Mouse (Mus musculus) midbrain, embryonic 11.5 days (tissue): Measurements from ENCODE around the gene Vcan. TPM values are rescaled to one million over a fixed set of nuclear protein-coding genes. Genes with fewer than 3 reads are reported as not detected.

Source experiments
- ATAC-seq: fragments of 200-750 bp; cut with Nextera tagmentation; 2 replicates; pipeline ENCODE4 v1.8.0; 2017; ENCODE audit warnings: moderate TSS enrichment, moderate library complexity; ENCODE audit not compliant: low FRiP score
- DNase-seq: peaks from one replicate; pipeline ENCODE4 v3.0.0; 2015; ENCODE audit warnings: low spot score; ENCODE audit errors: missing footprints
- H3K27ac ChIP-seq: fragments of 300-500 bp; sonication (generic); 2 replicates; pipeline ENCODE4 v1.5.1; 2014; ENCODE audit warnings: low read depth, low read length
- H3K27me3 ChIP-seq: fragments of 300-500 bp; sonication (generic); 2 replicates; pipeline ENCODE4 v1.6.1; 2014; ENCODE audit warnings: mild to moderate bottlenecking, low read length, moderate library complexity, mixed read lengths; ENCODE audit not compliant: control insufficient read depth, insufficient read depth
- H3K36me3 ChIP-seq: fragments of 300-500 bp; sonication (generic); 2 replicates; pipeline ENCODE4 v1.6.1; 2014; ENCODE audit warnings: mild to moderate bottlenecking, low read length, moderate library complexity, mixed read lengths; ENCODE audit not compliant: control insufficient read depth, insufficient read depth
- H3K4me1 ChIP-seq: fragments of 300-500 bp; sonication (generic); 2 replicates; pipeline ENCODE4 v1.6.1; 2014; ENCODE audit warnings: low read length; ENCODE audit not compliant: control insufficient read depth, insufficient read depth
- H3K4me2 ChIP-seq: fragments of 300-500 bp; sonication (generic); 2 replicates; pipeline ENCODE4 v1.6.1; 2014; ENCODE audit warnings: mild to moderate bottlenecking, moderate library complexity
- H3K4me3 ChIP-seq: fragments of 300-500 bp; sonication (generic); 2 replicates; pipeline ENCODE4 v1.5.1; 2014; ENCODE audit warnings: low read depth, low read length
- H3K9ac ChIP-seq: fragments of 300-500 bp; sonication (generic); 2 replicates; pipeline ENCODE4 v1.6.1; 2014; ENCODE audit warnings: low read length
- H3K9me3 ChIP-seq: fragments of 300-500 bp; sonication (generic); 2 replicates; pipeline ENCODE4 v1.6.1; 2016; ENCODE audit warnings: low read length; ENCODE audit not compliant: control insufficient read depth
- WGBS: fragments of 180-500 bp; shearing (Covaris S2); extraction: QIAGEN DNeasy Blood & Tissue Kit; methylation state at CpG from one replicate; pipeline ENCODE4 v1.1.7; 2014; 5-methylcytosine and 5-hydroxymethylcytosine counted together
- polyA plus RNA-seq: library from polyadenylated mRNA; unstranded; fragments of >200 nt; fragmentation: Nextera tagmentation; extraction: Ambion mirVana; gene quantifications from 2 replicates; pipeline ENCODE4 v1.2.1, GENCODE M21; 2014

Gene Vcan
- polyA plus RNA-seq, 1 experiment from 2014 or later, result 36.8 TPM

GRCm38 (mm10) chr13:89738776-89739695 lies 3.3 kb downstream of the Vcan start:
- ATAC-seq, result peak; percentile 66
- peak overlapping the region; percentile 52 for H3K4me3 ChIP-seq
- WGBS, result 2% methylated on average over 31 of the region's 31 CpGs

GRCm38 (mm10) chr13:89738275-89738674 lies 4.0 kb downstream of the Vcan start:
- ATAC-seq (no peak), DNase-seq (no peak)
- no peak overlapping the region for H3K9ac ChIP-seq
- peaks cover 17% of the 10 kb centered on the region for H3K4me1 ChIP-seq
- H3K27me3 ChIP-seq, result no peaks in the 10 kb centered on the region
- 43% methylated on average over 2 of the region's 2 CpGs for WGBS
- H3K4me2 ChIP-seq, result no peak overlapping the region; the same call in 1 of the 2 replicates
- H3K27ac ChIP-seq, result no peak overlapping the region
- no peak overlapping the region for H3K4me3 ChIP-seq
- H3K9me3 ChIP-seq, result no peaks in the 10 kb centered on the region
- no peaks in the 10 kb centered on the region for H3K36me3 ChIP-seq

More at GRCm38 (mm10) chr13:89738776-89739695, 3.3 kb downstream of the Vcan start:
- H3K27ac ChIP-seq, result peak overlapping the region; percentile 52
- H3K36me3 ChIP-seq, result no peaks in the 10 kb centered on the region
- peak; percentile 95 for DNase-seq
- H3K9ac ChIP-seq, result peak overlapping the region; percentile 73
- peak overlapping the region; percentile 91 for H3K4me2 ChIP-seq
- H3K9me3 ChIP-seq, result no peaks in the 10 kb centered on the region
- peaks cover 17% of the 10 kb centered on the region for H3K4me1 ChIP-seq
- H3K27me3 ChIP-seq, result peaks cover 3% of the 10 kb centered on the region; the same call in 1 of the 2 replicates

- H3K9ac ChIP-seq, result no peak overlapping the region
- H3K4me1 ChIP-seq, result peaks cover 6% of the 10 kb centered on the region; the same call in 1 of the 2 replicates
- ATAC-seq, result no peak
- H3K27me3 ChIP-seq, result no peaks in the 10 kb centered on the region
- WGBS, result 80% methylated on average over 5 of the region's 5 CpGs
- H3K4me3 ChIP-seq, result no peak overlapping the region
- H3K9me3 ChIP-seq, result no peaks in the 10 kb centered on the region
- no peak overlapping the region for H3K4me2 ChIP-seq
- DNase-seq, result no peak
- no peak overlapping the region for H3K27ac ChIP-seq
- no peaks in the 10 kb centered on the region for H3K36me3 ChIP-seq
Observed at GRCm38 (mm10) chr13:89735111-89735510, 7.2 kb downstream of the Vcan start.

DNA sequence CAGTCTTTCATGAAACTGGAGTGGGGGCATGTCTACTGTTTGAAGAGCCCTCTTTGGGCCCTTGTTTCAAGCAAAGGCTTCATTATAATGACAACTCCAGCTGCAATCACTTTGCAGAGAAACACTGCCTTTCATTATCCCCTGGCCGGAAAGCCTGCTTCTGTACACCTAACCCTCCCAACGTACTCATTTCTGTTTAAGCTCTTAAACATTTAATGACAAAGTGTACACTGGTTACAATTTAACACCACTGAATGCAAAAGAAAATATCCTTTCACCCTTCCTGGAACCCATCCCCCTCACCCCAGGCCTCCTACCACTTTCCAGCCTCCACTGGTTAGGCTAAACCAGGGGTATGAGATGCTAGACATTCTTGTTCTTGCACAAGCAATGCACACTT lies 15.8 kb downstream of the Vcan start:
- Histone ChIP-seq H3K27ac (no peak overlapping the region), H3K4me1 (no peaks in the 10 kb centered on the region), H3K9ac (no peak overlapping the region), H3K9me3 (no peaks in the 10 kb centered on the region), H3K4me2 (no peak overlapping the region), H3K4me3 (no peak overlapping the region), H3K27me3 (no peaks in the 10 kb centered on the region), H3K36me3 (no peaks in the 10 kb centered on the region)
- ATAC-seq, result no peak
- DNase-seq, result no peak
- WGBS, result 82% methylated on average over 2 of the region's 2 CpGs

DNA sequence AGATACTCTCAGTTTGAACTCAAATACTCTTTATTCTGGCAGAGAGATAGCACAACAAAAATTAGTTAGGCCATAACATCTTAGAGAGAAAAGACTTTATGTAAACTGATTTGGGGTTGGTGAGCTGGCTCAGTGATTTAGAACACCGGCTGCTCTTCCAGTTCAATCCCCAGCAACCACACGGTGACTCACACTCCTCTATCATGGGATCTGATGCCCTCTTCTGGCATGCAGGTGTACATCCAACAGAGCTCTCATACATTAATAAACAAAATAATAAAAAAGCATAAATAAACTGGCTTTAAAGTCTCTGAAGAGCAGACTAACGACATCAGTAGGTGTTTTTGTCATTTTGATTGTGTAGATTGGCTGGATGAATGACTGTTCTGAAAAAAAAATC lies 21.8 kb downstream of the Vcan start:
- H3K4me2 ChIP-seq, result no peak overlapping the region
- no peaks in the 10 kb centered on the region for H3K27me3 ChIP-seq
- H3K4me3 ChIP-seq, result no peak overlapping the region
- DNase-seq (no peak), ATAC-seq (no peak)
- H3K9ac ChIP-seq, result no peak overlapping the region
- H3K36me3 ChIP-seq, result no peaks in the 10 kb centered on the region
- H3K9me3 ChIP-seq, result no peaks in the 10 kb centered on the region
- 63% methylated on average over 3 of the region's 3 CpGs for WGBS
- H3K27ac ChIP-seq, result no peak overlapping the region
- no peaks in the 10 kb centered on the region for H3K4me1 ChIP-seq

DNA sequence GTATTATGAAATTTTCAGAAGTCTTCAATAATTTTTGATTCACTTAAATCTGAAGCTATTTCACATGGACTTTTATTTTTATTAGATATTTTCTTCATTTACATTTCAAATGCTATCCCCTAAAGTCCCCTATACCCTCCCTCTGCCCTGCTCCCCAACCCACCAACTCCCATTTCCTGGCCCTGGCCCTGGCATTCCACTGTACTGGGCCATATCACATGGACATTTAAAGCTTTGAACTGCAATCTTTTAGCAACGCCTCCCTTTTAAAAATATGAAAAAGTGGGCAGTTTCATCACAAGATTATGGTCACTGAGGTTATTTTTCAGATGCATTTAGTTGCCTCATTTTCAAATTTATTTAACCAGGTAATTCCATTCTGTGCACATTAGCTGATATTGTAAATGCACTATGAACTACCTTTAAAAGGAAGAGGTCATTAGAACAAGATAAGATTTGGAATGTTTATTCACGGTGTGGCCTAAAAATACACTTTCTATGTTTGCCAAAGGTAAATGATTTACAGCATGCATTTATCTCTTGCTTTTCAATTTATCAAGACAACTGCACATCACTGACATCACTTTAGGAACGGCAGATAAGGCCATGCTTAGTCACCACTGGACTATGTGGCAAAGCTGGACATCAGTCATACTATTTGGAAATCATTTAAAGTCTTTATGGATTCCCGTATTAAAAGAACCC lies 32.7 kb downstream of the Vcan start:
- DNase-seq (no peak), ATAC-seq (no peak)
- H3K9ac ChIP-seq, result no peak overlapping the region
- H3K9me3 ChIP-seq, result no peaks in the 10 kb centered on the region
- H3K4me1 ChIP-seq, result no peaks in the 10 kb centered on the region
- H3K4me3 ChIP-seq, result no peak overlapping the region
- H3K27me3 ChIP-seq, result no peaks in the 10 kb centered on the region
- H3K4me2 ChIP-seq, result no peak overlapping the region
- WGBS, result 89% methylated on average over 4 of the region's 4 CpGs
- H3K27ac ChIP-seq, result no peak overlapping the region
- no peaks in the 10 kb centered on the region for H3K36me3 ChIP-seq

GRCm38 (mm10) chr13:89708151-89708927 lies 34.0 kb downstream of the Vcan start:
- no peak overlapping the region for H3K4me3 ChIP-seq
- no peak for ATAC-seq
- DNase-seq, result no peak
- H3K4me1 ChIP-seq, result no peaks in the 10 kb centered on the region
- no peaks in the 10 kb centered on the region for H3K9me3 ChIP-seq
- no peak overlapping the region for H3K27ac ChIP-seq
- H3K9ac ChIP-seq, result no peak overlapping the region
- 88% methylated on average over 7 of the region's 7 CpGs for WGBS
- no peak overlapping the region for H3K4me2 ChIP-seq
- no peaks in the 10 kb centered on the region for H3K27me3 ChIP-seq
- no peaks in the 10 kb centered on the region; the same call in 1 of the 2 replicates for H3K36me3 ChIP-seq

DNA sequence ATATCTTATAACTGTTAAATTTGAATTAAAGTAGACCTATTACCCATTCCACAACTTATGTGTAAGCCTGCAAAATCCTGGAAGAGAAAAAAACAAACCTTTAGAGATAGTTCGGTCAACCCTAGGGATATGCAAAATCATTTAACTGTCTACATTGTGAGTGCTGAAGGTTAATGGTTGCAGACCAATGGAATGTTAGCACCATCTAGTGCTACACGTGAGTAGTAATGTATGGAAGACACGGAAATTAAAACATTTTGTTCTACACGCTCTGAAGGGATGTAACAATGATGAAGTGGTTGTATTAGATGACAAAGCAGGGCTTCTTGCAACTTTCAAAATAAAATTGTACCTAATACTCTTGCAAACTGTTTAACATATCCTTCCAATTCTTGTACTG lies 39.9 kb downstream of the Vcan start:
- Histone ChIP-seq H3K9me3 (no peaks in the 10 kb centered on the region), H3K27me3 (no peaks in the 10 kb centered on the region), H3K36me3 (no peaks in the 10 kb centered on the region; the same call in 1 of the 2 replicates), H3K4me2 (no peak overlapping the region), H3K9ac (no peak overlapping the region), H3K4me1 (no peaks in the 10 kb centered on the region), H3K4me3 (no peak overlapping the region), H3K27ac (no peak overlapping the region)
- 90% methylated on average over 4 of the region's 4 CpGs for WGBS
- ATAC-seq (no peak), DNase-seq (no peak)
